Mouse (Mus musculus) midbrain, embryonic 10.5 days (tissue): ENCODE measurements around the gene Galnt10. TPM values are rescaled to one million over a fixed set of nuclear protein-coding genes. Genes with fewer than 3 reads are reported as not detected.

Experiments
- DNase-seq: peaks from one replicate; pipeline ENCODE4 v3.0.0-alpha.2; 2017; ENCODE audit warnings: low spot score
- H3K27ac ChIP-seq: fragments of 300-500 bp; sonication (generic); replicated peaks from 2 replicates; pipeline ENCODE4 v1.5.1; 2016; ENCODE audit warnings: mild to moderate bottlenecking
- H3K27me3 ChIP-seq: fragments of 300-500 bp; sonication (generic); 2 replicates; pipeline ENCODE4 v1.6.1; 2016; ENCODE audit warnings: low read depth, mild to moderate bottlenecking; ENCODE audit not compliant: poor library complexity, severe bottlenecking
- H3K36me3 ChIP-seq: fragments of 300-500 bp; sonication (generic); 2 replicates; pipeline ENCODE4 v1.6.1; 2016; ENCODE audit warnings: mild to moderate bottlenecking, moderate library complexity
- H3K4me1 ChIP-seq: fragments of 300-500 bp; sonication (generic); 2 replicates; pipeline ENCODE4 v1.6.1; 2016
- H3K4me3 ChIP-seq: fragments of 300-500 bp; sonication (generic); 2 replicates; pipeline ENCODE4 v1.5.1; 2016; ENCODE audit warnings: mild to moderate bottlenecking, moderate library complexity
- H3K9me3 ChIP-seq: fragments of 300-500 bp; sonication (generic); replicated peaks from 2 replicates; pipeline ENCODE4 v1.6.1; 2016; ENCODE audit warnings: mild to moderate bottlenecking
- WGBS: fragments of 180-500 bp; shearing (Covaris S2); methylation state at CpG from one replicate; pipeline ENCODE4 v1.1.7; 2016; 5-methylcytosine and 5-hydroxymethylcytosine counted together
- polyA plus RNA-seq: library from polyadenylated mRNA; unstranded; fragments of >200 nt; fragmentation: Nextera tagmentation; extraction: Ambion mirVana; gene quantifications from 2 replicates; pipeline ENCODE4 v1.2.1, GENCODE M21; 2016

Galnt10 gene
- polyA plus RNA-seq, 1 experiment from 2014 or later = 30.7 TPM

DNA sequence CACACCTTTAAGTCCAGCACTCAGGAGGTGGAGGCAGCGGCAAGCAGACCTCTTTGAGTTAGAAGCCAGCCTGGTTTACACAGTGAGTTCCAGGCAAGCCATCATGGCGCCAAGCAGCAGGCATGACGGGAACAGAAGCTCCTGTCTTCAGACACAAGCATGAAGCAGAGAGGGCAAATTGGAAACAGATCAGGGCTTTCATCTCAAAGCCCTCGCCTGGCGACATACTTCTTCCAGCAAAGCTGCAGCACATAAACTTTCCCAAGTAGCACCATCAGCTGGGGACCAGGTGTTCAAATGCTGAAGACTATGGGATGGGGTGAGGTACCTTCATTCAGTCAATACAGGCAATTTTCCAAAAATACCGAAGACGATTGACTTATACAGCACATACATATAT lies 54.9 kb downstream of the Galnt10 start:
- no peak overlapping the region for H3K4me3 ChIP-seq
- no peak overlapping the region for H3K27ac ChIP-seq
- peaks cover 21% of the 10 kb centered on the region for H3K27me3 ChIP-seq
- peaks cover 21% of the 10 kb centered on the region for H3K36me3 ChIP-seq
- peaks cover 38% of the 10 kb centered on the region for H3K4me1 ChIP-seq
- peaks cover 3% of the 10 kb centered on the region; the same call in 1 of the 2 replicates for H3K9me3 ChIP-seq
- DNase-seq = no peak
- 89% methylated on average over 7 of the region's 7 CpGs for WGBS

DNA sequence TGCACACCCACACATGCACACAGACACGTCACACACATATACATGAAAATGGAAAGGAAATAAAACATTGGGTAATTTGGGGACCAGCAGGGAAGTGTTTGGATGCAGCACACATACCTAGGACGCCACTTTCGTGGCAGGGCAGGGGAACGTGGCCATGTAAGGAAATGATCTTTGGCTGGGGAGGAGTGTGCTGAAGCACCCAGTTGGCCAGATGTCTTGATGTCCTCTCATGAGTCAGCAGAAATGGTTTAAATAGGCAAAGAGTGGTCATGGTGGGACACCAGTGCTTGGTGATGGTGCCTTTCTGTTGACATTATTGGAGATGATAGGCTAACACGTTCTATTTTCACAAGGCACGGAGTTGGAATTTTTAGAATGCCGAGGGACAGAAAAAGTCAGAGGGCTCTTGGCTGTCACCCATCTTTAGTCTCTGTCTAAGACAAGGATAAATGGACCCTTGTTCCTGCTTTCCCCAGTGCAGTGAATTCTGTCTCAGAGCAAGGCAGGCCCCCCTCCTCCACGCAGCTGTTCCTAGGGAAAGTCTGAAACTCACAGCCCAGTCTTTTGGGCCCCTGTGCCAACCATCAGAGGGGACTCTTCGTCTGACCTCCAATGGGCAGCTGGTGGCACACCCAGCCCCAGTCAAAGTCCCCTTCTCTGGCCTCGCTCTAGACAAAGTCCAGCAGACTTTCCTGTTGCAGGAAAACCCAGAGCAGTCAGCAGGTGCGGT lies 56.1 kb downstream of the Galnt10 start:
- H3K4me1 ChIP-seq = peaks cover 27% of the 10 kb centered on the region
- DNase-seq = no peak
- H3K4me3 ChIP-seq = no peak overlapping the region
- peak overlapping the region; percentile 43; the same call in 1 of the 2 replicates for H3K27ac ChIP-seq
- 89% methylated on average over 11 of the region's 11 CpGs for WGBS
- H3K9me3 ChIP-seq = peaks cover 9% of the 10 kb centered on the region; the same call in 1 of the 2 replicates
- peaks cover 17% of the 10 kb centered on the region for H3K27me3 ChIP-seq
- H3K36me3 ChIP-seq = peaks cover 33% of the 10 kb centered on the region

DNA sequence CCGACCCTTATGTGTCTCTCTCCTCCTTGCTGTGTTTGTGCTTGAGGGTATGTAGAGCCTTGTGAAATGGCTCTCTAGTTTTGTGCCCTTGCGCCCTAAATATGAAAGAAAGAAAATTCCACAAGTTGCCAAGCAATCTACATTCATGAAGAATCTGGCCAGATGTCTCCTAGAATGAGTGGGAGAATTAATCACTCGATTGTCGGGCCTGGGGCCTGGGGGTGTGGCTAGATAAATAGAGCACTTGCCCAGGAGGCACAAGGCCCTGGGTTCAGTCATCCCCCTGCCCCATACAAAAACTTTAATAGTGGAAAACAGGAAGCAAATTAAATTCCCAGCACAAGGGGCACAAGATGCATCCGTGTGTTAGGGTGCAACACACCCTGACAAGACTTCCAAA lies 56.7 kb downstream of the Galnt10 start:
- Histone ChIP-seq H3K4me1 (peaks cover 21% of the 10 kb centered on the region), H3K27me3 (peaks cover 16% of the 10 kb centered on the region)
- 68% methylated on average over 5 of the region's 5 CpGs for WGBS

DNA sequence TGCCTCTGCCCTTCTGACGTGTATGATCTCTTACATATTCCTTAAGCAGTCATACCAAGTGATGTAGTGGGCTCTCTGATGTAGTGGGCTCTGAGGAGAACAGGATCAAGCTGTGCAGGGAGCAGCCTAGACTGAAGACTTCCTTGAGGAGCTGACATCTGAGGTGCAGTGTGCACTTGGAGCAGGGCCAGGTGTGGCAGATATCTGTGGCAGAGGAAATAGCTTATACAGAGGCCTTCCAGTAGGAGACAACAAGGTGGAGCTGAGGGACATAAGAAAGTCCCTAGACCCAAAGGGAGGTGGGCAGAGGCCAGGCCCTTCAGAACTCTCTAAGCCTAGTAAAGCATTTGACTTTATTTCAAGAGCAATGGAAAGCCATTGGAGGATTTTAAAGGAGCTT lies 61.4 kb downstream of the Galnt10 start:
- Histone ChIP-seq H3K9me3 (peaks cover 14% of the 10 kb centered on the region), H3K27me3 (no peaks in the 10 kb centered on the region), H3K36me3 (peaks cover 36% of the 10 kb centered on the region), H3K4me1 (peaks cover 14% of the 10 kb centered on the region), H3K27ac (no peak overlapping the region), H3K4me3 (no peak overlapping the region)
- no peak for DNase-seq
- 88% methylated on average over 1 of the region's 1 CpGs for WGBS

More for the DNA sequence above, 56.7 kb downstream of the Galnt10 start:
- Histone ChIP-seq H3K27ac (peak overlapping the region; percentile 43; the same call in 1 of the 2 replicates), H3K9me3 (peaks cover 14% of the 10 kb centered on the region), H3K4me3 (no peak overlapping the region), H3K36me3 (peaks cover 39% of the 10 kb centered on the region)
- DNase-seq = no peak

DNA sequence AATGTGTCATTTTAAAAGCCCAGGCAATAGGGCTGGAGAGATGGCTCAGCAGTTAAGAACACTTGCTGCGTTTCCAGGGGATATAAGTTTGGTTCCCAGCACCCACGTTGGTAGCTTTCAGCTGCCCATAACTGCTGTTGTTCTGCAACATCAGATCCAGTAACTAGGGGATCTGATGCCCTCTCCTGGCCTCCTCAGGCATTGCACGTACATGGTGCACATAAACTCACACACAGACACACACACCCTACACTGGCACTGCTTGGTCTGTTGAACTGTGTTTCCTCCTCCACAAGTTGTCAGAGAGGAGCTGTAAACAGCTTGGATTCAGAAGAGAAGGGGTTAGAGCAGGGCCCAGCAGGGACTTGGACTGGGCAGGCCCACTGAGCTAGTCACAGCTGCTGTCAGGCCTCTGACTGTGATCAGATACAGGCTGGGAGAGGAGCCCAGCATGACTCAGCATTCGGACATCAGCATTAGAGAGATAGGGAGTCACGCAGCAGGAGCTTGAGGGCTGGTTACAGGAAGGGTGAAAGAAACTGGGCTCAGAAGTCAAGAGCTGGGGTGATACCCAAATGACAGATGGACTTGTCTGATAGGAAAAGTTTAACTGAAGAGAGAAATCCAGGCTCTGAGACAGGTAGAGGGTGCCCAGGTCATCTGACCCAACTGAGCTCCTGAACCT lies 62.0 kb downstream of the Galnt10 start:
- DNase-seq = no peak
- 89% methylated on average over 5 of the region's 5 CpGs for WGBS
- Histone ChIP-seq H3K27ac (no peak overlapping the region), H3K4me1 (peaks cover 8% of the 10 kb centered on the region), H3K27me3 (no peaks in the 10 kb centered on the region), H3K4me3 (no peak overlapping the region), H3K36me3 (peaks cover 36% of the 10 kb centered on the region), H3K9me3 (peaks cover 14% of the 10 kb centered on the region)

DNA sequence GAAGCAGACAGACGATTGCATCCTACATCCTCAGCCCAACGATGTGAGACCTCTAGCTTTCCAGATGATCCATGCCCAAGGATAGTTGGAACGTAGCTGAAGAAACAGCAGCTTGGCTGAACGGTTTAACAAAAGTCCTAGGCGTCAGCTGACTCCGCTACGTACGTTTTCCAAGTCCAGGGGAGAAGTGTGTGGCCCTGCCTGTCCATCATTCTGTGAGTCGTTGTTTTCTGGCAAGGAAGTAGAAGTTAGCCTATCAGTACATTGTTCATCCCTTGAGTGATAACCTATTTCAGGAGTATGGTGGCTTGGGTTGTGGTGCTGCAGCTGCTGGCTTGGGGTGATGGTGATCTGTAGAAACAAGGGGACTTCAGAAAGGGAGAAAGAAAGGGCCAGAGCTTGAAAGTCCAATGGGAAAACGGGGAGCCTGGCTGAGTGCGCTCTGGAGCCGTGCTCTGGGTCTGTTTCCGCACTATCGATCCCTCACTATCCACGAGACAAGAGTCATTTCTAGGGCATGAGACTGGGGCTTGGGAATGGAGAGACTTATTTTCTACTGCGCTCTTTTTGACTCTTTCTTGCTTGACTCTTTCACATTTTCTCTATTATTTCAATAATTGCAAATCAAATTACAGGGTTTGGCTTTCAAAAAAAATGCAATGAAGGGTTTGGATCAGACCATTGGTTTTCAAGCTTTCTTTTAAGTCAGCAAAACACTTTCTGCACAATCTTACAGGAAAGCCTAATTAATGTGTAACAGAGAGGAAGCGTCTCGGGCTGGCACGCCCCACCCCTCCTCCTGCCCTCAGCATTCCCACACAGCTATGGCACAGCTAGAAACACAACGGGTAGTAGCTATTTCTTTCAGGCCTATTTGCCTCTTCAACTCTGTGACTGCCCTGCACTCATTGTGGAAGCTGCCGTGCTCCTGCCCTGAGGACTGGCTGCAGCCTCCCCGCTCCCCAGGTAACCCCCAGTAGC lies 63.2 kb downstream of the Galnt10 start:
- no peaks in the 10 kb centered on the region for H3K27me3 ChIP-seq
- H3K27ac ChIP-seq = no peak overlapping the region
- peaks cover 36% of the 10 kb centered on the region for H3K36me3 ChIP-seq
- H3K4me3 ChIP-seq = no peak overlapping the region
- WGBS = 87% methylated on average over 22 of the region's 22 CpGs
- DNase-seq = no peak
- H3K4me1 ChIP-seq = peaks cover 8% of the 10 kb centered on the region
- H3K9me3 ChIP-seq = peaks cover 14% of the 10 kb centered on the region

DNA sequence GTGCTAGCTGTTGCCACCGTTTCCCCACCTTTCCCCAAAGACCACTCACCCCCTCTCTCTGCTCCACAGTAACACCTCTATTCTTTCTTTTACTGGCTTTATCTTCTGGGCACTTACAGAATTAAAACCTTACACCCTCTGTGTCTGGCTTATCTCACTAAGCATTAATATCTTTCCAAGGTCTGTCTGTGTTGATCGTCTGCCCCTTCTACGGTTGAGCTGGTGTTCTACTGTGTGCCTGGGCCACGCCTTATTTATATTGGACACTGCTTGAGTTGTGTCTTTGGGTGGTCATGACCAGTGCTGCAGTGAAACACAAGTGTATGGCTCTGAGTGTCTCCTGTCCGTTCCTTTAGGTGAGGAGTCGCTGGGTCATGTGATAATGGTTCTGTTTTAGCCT lies 68.7 kb downstream of the Galnt10 start:
- WGBS = 95% methylated on average over 6 of the region's 6 CpGs
- DNase-seq = no peak
- Histone ChIP-seq H3K27ac (no peak overlapping the region), H3K27me3 (no peaks in the 10 kb centered on the region), H3K4me1 (peaks cover 38% of the 10 kb centered on the region), H3K36me3 (peaks cover 11% of the 10 kb centered on the region; the same call in 1 of the 2 replicates), H3K4me3 (no peak overlapping the region), H3K9me3 (no peaks in the 10 kb centered on the region)

DNA sequence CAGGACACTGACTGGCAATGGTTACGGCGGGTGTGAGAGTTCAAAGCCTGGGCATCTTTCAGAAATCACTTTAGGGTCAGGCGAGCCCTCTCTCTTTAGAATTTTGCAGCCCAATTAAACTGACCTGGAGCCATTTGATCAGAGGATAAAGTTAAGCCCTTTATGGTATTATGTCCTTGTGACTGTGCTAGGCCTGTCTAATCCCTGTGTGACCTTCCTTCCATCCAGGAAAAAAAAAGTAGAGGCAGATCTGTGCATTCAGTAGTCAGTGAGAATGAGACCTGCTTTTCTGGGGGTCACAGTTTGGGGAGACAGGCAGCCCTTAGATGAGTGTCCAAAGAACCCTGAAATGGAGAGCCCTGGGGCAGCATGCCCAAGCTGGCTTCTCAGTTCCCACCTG lies 71.5 kb downstream of the Galnt10 start:
- WGBS = 31% methylated on average over 3 of the region's 3 CpGs
- peaks cover 11% of the 10 kb centered on the region for H3K36me3 ChIP-seq
- no peaks in the 10 kb centered on the region for H3K9me3 ChIP-seq
- DNase-seq = no peak
- H3K27ac ChIP-seq = peak overlapping the region; percentile 55
- peaks cover 47% of the 10 kb centered on the region for H3K4me1 ChIP-seq
- no peaks in the 10 kb centered on the region for H3K27me3 ChIP-seq
- no peak overlapping the region for H3K4me3 ChIP-seq

DNA sequence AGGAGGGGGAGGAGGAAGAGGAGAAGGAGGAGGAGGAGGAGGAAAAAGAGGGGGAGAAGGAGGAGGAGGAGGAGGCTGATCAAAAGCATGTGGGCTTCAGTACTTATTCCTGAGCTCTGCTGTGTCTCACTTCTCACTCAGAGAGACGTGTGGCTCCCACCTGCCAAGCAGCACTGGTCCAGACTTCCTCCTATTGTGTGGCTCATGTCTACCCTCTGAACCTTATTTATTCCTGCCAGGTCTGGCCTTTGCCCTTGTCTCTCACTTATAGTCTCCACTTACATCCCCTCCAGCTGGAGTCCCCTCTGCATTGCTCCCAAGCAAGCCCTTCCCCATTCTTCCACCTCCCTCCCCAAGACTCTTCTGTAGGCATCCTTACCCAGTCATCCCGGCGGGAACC lies 72.2 kb downstream of the Galnt10 start:
- Histone ChIP-seq H3K4me1 (peaks cover 52% of the 10 kb centered on the region), H3K36me3 (peaks cover 13% of the 10 kb centered on the region), H3K4me3 (no peak overlapping the region), H3K27ac (no peak overlapping the region), H3K9me3 (no peaks in the 10 kb centered on the region), H3K27me3 (no peaks in the 10 kb centered on the region)
- 67% methylated on average over 3 of the region's 3 CpGs for WGBS
- no peak for DNase-seq

DNA sequence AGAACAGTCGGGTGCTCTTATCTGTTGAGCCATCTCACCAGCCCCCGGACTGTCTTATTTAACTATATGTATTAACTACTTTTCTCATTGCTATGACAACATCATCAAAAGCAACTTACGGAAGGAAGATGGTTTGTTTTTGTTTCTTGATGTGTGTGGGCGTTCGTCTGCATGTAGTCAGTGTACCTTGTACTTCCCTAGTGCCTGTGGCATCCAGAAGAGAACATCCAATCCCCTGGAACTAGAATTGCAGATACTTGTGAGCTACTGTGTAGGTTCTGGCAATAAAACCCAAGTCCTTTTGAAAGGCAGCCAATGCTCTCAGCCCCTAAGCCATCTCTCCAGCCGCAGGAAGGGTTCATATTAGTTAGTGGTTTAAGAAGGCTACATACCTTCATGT lies 72.8 kb downstream of the Galnt10 start:
- no peak for DNase-seq
- Histone ChIP-seq H3K27ac (no peak overlapping the region), H3K4me1 (peaks cover 52% of the 10 kb centered on the region), H3K4me3 (no peak overlapping the region), H3K9me3 (no peaks in the 10 kb centered on the region), H3K27me3 (no peaks in the 10 kb centered on the region), H3K36me3 (peaks cover 17% of the 10 kb centered on the region)
- 92% methylated on average over 6 of the region's 6 CpGs for WGBS

DNA sequence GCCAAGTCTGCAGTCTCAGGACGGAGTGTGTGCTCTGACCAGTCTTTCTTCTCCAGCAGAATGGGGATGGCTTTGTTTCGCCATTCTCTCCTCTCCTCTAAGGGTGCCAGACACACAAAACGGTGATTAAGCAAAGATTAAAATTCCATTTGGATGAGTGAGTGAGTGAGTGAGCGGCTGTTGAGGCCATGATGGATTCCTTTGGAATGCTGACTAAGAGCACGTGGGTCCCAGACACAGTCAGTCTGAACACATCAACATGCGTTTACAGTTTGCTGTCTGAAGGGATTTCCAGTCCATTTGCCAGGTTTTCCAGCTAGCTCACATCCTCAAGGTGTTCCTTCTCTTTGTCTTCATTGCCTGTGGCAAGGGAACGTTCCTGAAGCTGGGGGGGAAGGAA lies 74.4 kb downstream of the Galnt10 start:
- peaks cover 52% of the 10 kb centered on the region for H3K4me1 ChIP-seq
- DNase-seq = no peak
- no peak overlapping the region for H3K4me3 ChIP-seq
- WGBS = 39% methylated on average over 7 of the region's 7 CpGs
- no peaks in the 10 kb centered on the region for H3K27me3 ChIP-seq
- H3K9me3 ChIP-seq = no peaks in the 10 kb centered on the region
- H3K36me3 ChIP-seq = peaks cover 31% of the 10 kb centered on the region
- H3K27ac ChIP-seq = peak overlapping the region; percentile 71

DNA sequence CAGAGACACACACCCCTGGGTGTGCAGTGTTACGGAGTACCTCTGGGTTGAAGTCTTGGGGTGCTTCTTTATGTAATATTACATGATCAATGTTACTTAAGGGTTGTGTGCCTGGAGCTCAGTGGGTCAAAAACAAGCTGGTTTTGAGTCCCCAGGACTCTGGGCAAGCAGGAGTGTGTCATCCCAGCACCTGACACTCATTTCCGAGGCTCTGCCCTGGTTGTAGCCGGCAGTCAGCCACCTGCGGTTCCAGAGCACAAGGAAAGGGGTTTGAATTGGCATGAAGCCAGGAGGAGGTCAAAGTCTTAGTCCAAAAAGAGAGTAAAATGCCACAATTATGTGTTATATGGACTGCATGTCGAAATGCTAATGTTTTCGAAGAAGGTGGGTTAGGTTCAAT lies 74.8 kb downstream of the Galnt10 start:
- Histone ChIP-seq H3K27ac (peak overlapping the region; percentile 71), H3K36me3 (peaks cover 34% of the 10 kb centered on the region), H3K4me1 (peaks cover 47% of the 10 kb centered on the region), H3K4me3 (no peak overlapping the region), H3K27me3 (no peaks in the 10 kb centered on the region), H3K9me3 (no peaks in the 10 kb centered on the region)
- 89% methylated on average over 6 of the region's 6 CpGs for WGBS
- DNase-seq = no peak
